Mouse (Mus musculus): ENCODE results near the gene Sema3b.

Sema3b gene

DNA sequence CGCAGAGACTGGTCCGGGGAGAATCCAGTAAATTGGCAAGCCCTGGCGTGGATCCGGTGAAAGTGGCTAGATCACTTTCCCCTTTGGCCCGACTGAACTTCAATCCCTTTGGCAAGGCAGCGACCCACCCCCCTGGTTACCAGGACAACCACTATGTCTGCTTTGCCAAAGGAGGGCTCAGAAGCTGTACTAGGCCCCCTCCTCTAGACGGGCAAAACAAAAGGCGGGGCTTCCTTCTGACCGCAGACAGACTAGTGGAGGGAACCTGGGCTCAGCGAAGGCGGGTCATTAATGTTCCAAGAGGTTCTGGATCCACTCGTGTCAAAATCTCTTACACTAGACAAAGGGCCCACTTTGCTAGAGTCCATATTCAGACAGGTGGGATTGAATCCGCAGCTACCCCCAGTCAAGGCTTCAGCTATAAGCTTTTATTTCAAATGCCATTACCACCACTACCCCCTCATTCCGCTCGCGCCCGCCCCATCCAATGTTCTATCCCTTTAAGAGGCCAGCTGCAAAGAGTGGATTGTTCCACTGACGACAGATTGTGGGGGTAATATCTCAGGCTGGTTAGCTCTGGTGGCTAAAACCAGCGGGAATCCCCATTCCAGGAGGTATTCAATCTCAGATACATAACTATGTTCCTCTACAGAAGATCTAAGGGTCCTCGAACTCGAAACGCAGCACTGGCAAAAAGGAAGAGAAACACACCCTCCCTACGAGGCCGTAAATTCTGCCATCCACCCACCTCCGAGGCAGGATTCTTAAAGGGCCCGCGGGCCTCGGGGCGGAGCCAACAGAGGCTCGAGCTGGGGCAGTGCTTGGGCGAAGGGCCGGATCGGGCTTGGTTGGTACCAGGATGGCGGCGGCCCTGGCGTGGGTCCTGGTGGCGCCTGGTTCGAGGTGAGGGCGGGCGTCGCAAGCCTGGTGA lies 40.4 kb downstream of the Sema3b start:
- peak; percentile 87 to 94 for DNase-seq

GRCm38 (mm10) chr9:107567702-107568319 lies 41.2 kb downstream of the Sema3b start, which contains the start of gene Hyal2:
Gene Hyal2 (plus strand): TSS chr9:107567945.
- peak; percentile 69 to 81 for DNase-seq

- peak; percentile 44 to 62 for DNase-seq
Measured at GRCm38 (mm10) chr9:107566855-107567254, 42.2 kb downstream of the Sema3b start.

DNA sequence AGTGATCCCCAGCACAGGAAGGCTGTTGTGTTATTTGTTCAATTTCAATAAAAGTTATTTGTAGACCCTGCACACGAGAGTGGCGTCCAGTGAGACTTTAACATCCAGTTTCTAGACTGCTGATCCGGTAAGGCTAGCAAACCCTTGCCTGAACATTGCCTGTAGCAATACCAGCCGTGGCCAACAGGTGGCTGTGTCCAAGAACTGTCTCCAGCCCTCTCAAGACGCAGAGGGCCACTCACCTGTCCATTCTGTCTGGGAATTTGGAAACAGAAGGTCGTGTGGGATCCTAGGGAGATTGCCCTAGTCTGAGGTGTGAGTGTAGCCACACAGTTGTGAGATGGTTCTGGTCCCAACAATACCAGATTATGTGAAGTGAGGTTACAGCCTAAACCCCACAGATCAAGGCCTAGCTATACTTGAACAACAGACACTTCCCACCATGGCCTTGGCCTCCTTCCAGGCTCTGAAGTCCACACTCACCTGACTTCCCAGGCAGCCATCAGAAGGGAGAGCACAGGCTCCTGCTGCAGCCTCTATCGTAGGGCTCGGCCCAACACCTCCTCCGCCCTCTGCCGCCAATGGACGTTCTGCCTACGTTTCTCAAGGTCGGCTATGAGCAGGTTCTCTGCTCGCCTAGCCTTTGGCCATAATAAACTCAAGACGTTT lies 42.9 kb downstream of the Sema3b start:
- peak; percentile 95 for DNase-seq

GRCm38 (mm10) chr9:107565556-107565955 lies 43.5 kb downstream of the Sema3b start:
- peak in 1 of 2 experiments; percentile 62 for DNase-seq

DNA sequence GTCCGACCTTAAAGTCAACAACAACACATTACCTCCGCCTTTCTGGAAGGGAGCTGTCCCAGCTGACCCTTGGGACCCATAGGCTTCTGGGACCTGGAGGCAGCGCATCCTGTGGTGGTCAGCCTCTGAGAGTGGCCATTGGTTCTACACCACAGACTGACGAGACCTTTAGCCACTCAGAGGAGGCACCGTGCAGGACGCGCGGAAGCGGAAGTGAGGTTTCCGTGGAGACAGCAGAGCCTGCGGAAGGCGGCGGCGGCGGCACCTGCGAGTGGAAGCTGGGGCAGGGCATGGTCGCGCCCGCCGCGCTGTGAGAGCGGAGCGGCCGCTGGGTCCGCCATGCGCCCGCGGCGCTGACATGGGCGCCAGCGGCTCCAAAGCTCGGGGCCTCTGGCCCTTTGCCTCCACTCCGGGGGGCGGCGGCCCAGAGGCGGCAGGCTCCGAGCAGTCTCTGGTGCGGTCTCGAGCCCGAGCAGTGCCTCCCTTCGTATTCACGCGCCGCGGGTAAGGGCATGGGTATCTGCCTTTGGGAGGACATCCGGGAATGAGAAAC lies 45.9 kb downstream of the Sema3b start, which contains the start of gene Tusc2:
Tusc2 (plus strand) TSS at position 227 of the 553 bp plus-strand sequence.
- DNase-seq, result peak; percentile 94 to 96

GRCm38 (mm10) chr9:107556346-107556745 lies 52.7 kb downstream of the Sema3b start:
- DNase-seq, result no peak

GRCm38 (mm10) chr9:107555701-107556100 lies 53.3 kb downstream of the Sema3b start:
- DNase-seq, result no peak

DNA sequence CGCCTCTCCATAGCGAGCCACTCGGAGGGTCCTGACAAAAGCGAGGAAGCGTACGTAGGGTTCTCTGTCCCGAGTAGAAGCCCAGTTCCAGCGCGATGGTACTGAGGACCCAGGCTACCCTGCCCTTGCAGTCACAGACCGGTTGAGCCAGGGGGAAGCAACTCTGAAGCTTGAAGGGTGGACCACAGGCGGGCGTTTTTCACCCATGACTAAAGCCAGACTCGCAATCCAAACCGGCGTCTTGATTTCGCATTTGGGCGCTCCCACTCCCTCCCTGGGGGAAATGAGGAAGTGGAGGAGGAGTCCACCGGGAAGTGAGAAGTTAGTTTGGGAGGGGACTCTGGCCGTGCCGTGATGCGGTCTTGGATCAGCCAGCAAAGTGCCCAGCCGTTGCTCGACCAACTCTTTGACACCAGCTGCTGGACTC lies 54.0 kb downstream of the Sema3b start:
- DNase-seq, result peak; percentile 73 to 82

GRCm38 (mm10) chr9:107554319-107554825 lies 54.7 kb downstream of the Sema3b start:
- DNase-seq, result peak; percentile 96 to 98

DNA sequence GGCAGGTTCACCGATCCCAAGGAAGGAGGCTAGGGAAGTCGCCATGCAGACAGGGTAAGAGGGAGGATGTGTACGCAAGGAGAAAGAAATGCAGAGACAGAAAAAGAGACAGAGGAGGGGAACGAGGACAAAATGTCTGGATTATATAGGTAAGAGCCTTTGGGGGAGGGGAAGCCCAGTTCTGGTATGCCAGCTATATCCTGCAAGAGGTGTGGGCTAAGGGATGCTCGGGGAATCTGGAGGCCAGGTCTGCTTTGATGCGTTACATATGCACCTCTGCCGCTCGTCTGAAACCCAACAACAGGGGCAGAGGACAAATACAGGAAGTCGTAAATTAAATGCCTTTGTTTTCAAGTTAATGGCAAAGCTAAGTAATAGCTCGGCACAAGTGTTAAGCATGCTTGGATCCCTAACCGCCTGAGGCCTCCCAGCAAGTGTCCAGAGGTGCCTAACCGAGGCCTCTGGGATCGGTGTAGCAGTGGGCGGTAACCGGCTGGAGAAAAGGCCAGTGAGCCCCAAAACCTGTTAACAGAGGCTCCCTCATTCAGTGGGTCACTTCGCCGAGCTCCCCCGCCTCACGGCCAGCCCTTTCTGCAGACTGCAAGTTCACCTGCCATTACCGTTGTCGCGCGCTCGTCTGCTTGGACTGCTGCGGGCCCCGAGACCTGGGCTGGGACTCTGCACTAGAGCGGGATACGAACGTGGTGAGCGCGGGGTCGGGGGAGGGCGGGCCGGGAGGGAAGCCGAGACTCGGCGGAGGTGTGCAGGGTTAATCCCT lies 55.3 kb downstream of the Sema3b start:
- DNase-seq, result peak; percentile 60 to 76

- DNase-seq, result peak; percentile 11 to 14
Measured at GRCm38 (mm10) chr9:107552690-107553393, 56.2 kb downstream of the Sema3b start.

GRCm38 (mm10) chr9:107551890-107552355 lies 57.1 kb downstream of the Sema3b start:
- DNase-seq, result peak; percentile 37 to 59

GRCm38 (mm10) chr9:107551117-107551889 lies 57.7 kb downstream of the Sema3b start, which contains the start of gene Rassf1:
Gene Rassf1 (plus strand): TSS chr9:107551555.
- DNase-seq, result peak; percentile 81 to 87

DNA sequence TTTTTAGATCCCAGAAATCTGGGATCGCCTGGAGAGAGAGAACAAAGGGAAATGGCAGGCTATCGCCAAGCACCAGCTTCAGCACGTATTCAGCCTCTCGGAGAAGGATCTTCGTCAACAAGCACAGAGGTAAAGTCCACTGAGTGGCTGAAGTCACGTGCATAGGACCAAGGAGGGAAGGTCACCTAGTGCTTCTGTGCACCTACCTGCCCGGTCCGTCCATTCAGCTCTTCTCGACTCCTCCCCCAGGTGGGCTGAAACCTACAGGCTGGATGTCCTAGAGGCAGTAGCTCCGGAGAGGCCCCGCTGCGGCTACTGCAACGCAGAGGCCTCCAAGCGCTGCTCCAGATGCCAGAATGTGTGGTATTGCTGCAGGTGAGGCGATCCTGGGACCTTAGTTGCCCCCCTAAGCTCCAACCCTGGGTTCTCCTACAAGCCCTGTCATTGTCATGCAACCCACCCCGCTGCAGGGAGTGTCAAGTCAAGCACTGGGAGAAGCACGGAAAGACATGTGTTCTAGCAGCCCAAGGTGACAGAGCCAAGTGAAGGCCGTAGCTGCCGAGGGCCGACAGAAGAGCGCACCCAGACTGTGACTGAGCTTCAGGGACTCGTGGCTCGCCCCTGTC lies 58.4 kb downstream of the Sema3b start:
- DNase-seq, result peak; percentile 46 to 70

GRCm38 (mm10) chr9:107549297-107550074 lies 59.5 kb downstream of the Sema3b start:
- no peak for DNase-seq

DNA sequence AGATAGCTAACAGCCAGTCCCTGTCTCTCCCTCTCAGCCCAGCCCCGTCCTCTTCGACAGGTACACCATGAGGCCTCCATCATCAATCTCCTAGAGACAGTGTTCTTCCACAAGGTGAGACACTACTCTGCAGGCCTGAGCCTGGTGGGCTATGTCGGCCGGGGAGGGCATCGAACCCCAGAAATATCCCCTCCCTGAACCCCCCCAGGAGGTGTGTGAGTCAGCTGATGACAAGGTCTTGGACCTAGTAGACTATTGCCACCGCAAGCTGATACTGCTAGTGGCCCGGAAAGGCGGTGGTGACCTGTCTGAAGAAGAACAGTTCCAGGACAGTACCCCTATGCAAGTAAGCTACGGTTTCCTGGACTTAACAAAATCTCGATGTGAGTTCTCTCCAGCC lies 60.2 kb downstream of the Sema3b start:
- no peak for DNase-seq

- no peak for DNase-seq
Measured at GRCm38 (mm10) chr9:107547957-107548356, 61.1 kb downstream of the Sema3b start.

Measured in kidney, postnatal 4 days (tissue).